Mouse (Mus musculus) forebrain, embryonic 15.5 days (tissue): ENCODE results near the gene Foxp1. TPM values are rescaled to one million over a fixed set of nuclear protein-coding genes. Genes with fewer than 3 reads are reported as not detected.

Experiments
- ATAC-seq: fragments of 200-750 bp; cut with Nextera tagmentation; replicated peaks from 2 replicates; pipeline ENCODE4 v1.8.0; 2017; ENCODE audit warnings: mild to moderate bottlenecking, moderate TSS enrichment, moderate library complexity
- H3K27ac ChIP-seq: fragments of 300-500 bp; sonication (generic); replicated peaks from 2 replicates; pipeline ENCODE4 v1.5.1; 2015; ENCODE audit warnings: mild to moderate bottlenecking, inconsistent platforms
- H3K27me3 ChIP-seq: fragments of 300-500 bp; sonication (generic); 2 replicates; pipeline ENCODE4 v1.6.1; 2015; ENCODE audit warnings: inconsistent platforms
- H3K36me3 ChIP-seq: fragments of 300-500 bp; sonication (generic); 2 replicates; pipeline ENCODE4 v1.6.1; 2015; ENCODE audit warnings: mild to moderate bottlenecking, inconsistent platforms
- H3K4me1 ChIP-seq: fragments of 300-500 bp; sonication (generic); 2 replicates; pipeline ENCODE4 v1.6.1; 2015; ENCODE audit warnings: inconsistent platforms
- H3K4me2 ChIP-seq: fragments of 300-500 bp; sonication (generic); replicated peaks from 2 replicates; pipeline ENCODE4 v1.6.1; 2015; ENCODE audit warnings: mild to moderate bottlenecking, inconsistent platforms
- H3K4me3 ChIP-seq: fragments of 300-500 bp; sonication (generic); 2 replicates; pipeline ENCODE4 v1.5.1; 2015; ENCODE audit warnings: mild to moderate bottlenecking, inconsistent platforms
- H3K9ac ChIP-seq: fragments of 300-500 bp; sonication (generic); replicated peaks from 2 replicates; pipeline ENCODE4 v1.6.1; 2015; ENCODE audit warnings: mild to moderate bottlenecking, inconsistent platforms
- H3K9me3 ChIP-seq: fragments of 300-500 bp; sonication (generic); 2 replicates; pipeline ENCODE4 v1.6.1; 2016; ENCODE audit warnings: inconsistent platforms
- WGBS: fragments of 180-500 bp; shearing (Covaris S2); methylation state at CpG from one replicate; pipeline ENCODE4 v1.1.7; 2015; ENCODE audit warnings: mixed read lengths; 5-methylcytosine and 5-hydroxymethylcytosine counted together
- polyA plus RNA-seq: library from polyadenylated mRNA; unstranded; fragments of >200 nt; fragmentation: Nextera tagmentation; extraction: Ambion mirVana; gene quantifications from 2 replicates; pipeline ENCODE4 v1.2.1, GENCODE M21; 2015

The Foxp1 gene
- polyA plus RNA-seq, 1 experiment from 2014 or later: 102 TPM

DNA sequence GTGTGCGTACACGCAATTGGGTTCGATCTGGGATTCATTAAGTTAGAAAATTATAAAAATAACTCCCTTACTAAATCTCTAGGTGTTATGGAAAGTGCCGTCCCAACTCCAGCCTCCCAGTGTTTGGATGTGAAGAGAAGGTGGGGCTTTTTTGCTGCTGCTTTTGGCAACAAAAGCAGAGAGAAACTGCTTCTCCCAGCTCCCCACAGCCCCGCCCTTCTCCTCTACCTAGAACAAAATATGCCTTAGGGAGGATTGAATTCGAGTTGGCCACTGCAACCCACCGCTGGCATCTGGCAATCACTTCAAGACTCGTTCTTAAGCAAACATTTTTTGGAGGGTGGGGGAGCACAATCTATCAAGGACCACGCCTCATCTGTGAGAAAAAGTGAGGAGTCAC, 47.5 kb downstream of the Foxp1 start:
- Histone ChIP-seq H3K27ac (no peak overlapping the region), H3K4me2 (no peak overlapping the region), H3K4me1 (peaks cover 2% of the 10 kb centered on the region; the same call in 1 of the 2 replicates), H3K27me3 (no peaks in the 10 kb centered on the region), H3K9ac (no peak overlapping the region), H3K4me3 (no peak overlapping the region), H3K9me3 (no peaks in the 10 kb centered on the region), H3K36me3 (no peaks in the 10 kb centered on the region)
- WGBS: 86% methylated on average over 9 of the region's 9 CpGs
- ATAC-seq: no peak

DNA sequence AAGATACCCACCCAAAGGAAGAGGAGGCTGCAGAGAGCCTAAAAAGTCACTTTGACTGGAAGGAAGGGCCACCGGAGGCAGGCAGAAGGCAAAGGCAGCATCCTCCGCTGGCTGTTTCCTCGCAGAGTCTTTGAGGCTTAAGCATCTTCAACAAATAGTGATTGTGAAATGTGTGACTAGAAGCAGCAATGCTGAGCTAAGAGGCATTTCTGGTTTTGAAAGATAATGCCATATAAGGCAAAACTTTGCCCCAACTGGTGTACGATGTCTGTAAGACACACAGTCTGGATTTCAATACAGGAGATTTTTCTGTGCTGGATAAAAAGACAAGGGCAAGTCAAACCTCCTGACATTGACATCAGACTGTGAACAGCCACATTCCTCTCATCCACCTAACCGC, 51.6 kb downstream of the Foxp1 start:
- no peak overlapping the region for H3K4me3 ChIP-seq
- H3K9me3 ChIP-seq: no peaks in the 10 kb centered on the region
- H3K4me1 ChIP-seq: peaks cover 16% of the 10 kb centered on the region
- H3K4me2 ChIP-seq: no peak overlapping the region
- no peaks in the 10 kb centered on the region for H3K36me3 ChIP-seq
- H3K27ac ChIP-seq: no peak overlapping the region
- 77% methylated on average over 5 of the region's 5 CpGs for WGBS
- no peak for ATAC-seq
- H3K9ac ChIP-seq: no peak overlapping the region
- no peaks in the 10 kb centered on the region; the same call in 1 of the 2 replicates for H3K27me3 ChIP-seq

DNA sequence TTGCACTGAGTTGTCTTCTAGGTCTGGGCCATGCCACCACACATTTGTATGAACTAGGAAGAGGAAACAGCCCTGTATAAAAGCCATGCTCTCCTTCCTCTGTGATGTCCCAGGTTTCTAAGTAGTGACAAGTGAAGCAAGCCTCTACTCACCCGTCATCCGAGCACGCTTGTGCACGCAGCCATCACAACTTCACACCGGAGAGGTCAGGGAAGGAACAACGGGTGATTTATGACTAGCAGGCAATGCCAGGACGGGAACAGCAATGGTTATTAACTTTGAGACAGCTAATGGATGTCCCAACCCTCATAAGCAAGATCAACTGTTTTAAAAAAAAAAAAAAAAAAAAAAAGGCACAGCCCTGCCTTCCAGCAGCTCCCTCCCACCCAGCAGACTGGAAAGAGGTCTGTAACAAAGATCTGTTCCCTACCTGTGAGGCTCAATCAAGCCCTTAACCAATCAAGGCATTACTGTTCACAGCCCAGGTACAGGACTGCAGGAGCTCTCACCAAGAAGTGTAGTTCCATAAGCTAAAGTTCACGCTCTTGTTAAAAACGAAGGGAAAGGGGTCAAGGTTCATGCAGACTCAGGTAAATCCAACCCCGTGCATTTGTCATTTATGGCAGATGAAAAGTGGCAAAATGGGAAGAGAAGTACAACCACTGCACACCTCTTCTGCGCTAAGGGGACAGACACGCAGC, 53.2 kb downstream of the Foxp1 start:
- no peak overlapping the region for H3K27ac ChIP-seq

DNA sequence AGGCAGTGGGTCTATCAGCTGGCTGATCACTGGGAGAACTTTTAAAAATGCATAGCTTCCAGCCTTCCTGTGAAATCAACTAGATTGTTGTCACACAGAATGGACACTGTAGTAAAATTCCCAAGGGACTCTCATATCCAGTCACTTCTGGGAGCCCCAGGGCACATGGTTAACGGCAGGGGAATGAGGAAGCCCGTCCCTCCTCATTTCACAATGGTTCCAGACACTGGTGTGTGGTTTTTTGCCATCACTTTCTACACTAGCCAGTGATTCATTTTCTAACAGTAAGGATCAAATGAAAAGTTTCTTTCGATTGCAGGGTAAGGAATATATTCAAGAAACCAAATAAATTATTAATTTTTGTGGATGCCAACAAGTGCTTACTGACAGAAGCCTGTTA, 54.7 kb downstream of the Foxp1 start:
- H3K9ac ChIP-seq: no peak overlapping the region
- no peak for ATAC-seq
- no peak overlapping the region for H3K4me3 ChIP-seq
- H3K4me2 ChIP-seq: no peak overlapping the region
- 63% methylated on average over 3 of the region's 3 CpGs for WGBS
- H3K27me3 ChIP-seq: no peaks in the 10 kb centered on the region; the same call in 1 of the 2 replicates
- H3K4me1 ChIP-seq: peaks cover 30% of the 10 kb centered on the region
- H3K27ac ChIP-seq: no peak overlapping the region
- H3K9me3 ChIP-seq: no peaks in the 10 kb centered on the region
- no peaks in the 10 kb centered on the region for H3K36me3 ChIP-seq

More for the DNA sequence above, 53.2 kb downstream of the Foxp1 start:
- Histone ChIP-seq H3K9me3 (no peaks in the 10 kb centered on the region), H3K36me3 (no peaks in the 10 kb centered on the region), H3K9ac (no peak overlapping the region), H3K27me3 (no peaks in the 10 kb centered on the region; the same call in 1 of the 2 replicates), H3K4me2 (no peak overlapping the region), H3K4me3 (no peak overlapping the region), H3K4me1 (peaks cover 24% of the 10 kb centered on the region)
- WGBS: 90% methylated on average over 12 of the region's 12 CpGs
- no peak for ATAC-seq

DNA sequence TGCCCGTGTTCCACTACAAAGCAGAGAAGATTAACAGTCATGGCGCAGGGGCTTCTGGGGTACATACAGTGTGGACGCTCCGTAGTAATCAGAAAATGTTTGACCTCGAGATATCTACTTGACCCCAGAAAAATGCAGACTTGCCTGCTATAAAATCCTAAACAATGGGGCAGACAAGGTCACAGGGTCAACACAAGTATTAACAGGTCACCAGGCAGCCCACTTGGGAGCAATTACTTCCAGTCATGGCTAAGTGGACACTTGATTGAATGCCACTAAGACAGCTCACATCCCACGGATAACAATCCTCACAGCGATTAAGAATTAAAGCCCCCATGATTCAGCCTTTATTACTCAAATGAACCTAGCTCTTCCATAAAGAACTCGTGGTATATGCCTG, 55.4 kb downstream of the Foxp1 start:
- no peaks in the 10 kb centered on the region; the same call in 1 of the 2 replicates for H3K27me3 ChIP-seq
- H3K9ac ChIP-seq: no peak overlapping the region
- no peaks in the 10 kb centered on the region for H3K9me3 ChIP-seq
- H3K4me2 ChIP-seq: no peak overlapping the region
- H3K36me3 ChIP-seq: no peaks in the 10 kb centered on the region
- H3K4me3 ChIP-seq: no peak overlapping the region
- no peak overlapping the region for H3K27ac ChIP-seq
- ATAC-seq: no peak
- WGBS: 28% methylated on average over 8 of the region's 8 CpGs
- H3K4me1 ChIP-seq: peaks cover 30% of the 10 kb centered on the region

DNA sequence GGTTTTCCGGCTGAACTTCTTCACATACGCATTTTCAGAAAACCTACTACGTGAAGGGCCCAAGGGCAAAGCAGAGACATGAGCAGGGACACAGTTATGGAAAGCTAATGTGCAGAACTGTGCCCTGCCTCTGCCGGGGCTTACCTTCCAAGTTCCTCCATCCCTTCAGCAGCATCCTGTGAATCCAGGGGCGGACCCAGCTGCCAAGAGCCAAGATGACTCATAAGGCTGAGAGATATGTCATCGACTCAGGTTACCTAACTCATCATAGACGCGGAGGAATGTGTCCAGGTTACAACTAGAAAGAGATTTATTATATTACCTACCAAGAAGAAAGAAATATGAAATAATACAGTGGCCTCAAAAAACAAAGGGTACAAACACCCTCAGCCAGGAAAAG, 56.2 kb downstream of the Foxp1 start:
- H3K4me1 ChIP-seq: peaks cover 30% of the 10 kb centered on the region
- no peak overlapping the region for H3K4me3 ChIP-seq
- no peaks in the 10 kb centered on the region for H3K36me3 ChIP-seq
- 85% methylated on average over 8 of the region's 8 CpGs for WGBS
- no peak for ATAC-seq
- H3K4me2 ChIP-seq: no peak overlapping the region
- no peaks in the 10 kb centered on the region for H3K9me3 ChIP-seq
- H3K9ac ChIP-seq: no peak overlapping the region
- no peak overlapping the region for H3K27ac ChIP-seq
- H3K27me3 ChIP-seq: no peaks in the 10 kb centered on the region; the same call in 1 of the 2 replicates

DNA sequence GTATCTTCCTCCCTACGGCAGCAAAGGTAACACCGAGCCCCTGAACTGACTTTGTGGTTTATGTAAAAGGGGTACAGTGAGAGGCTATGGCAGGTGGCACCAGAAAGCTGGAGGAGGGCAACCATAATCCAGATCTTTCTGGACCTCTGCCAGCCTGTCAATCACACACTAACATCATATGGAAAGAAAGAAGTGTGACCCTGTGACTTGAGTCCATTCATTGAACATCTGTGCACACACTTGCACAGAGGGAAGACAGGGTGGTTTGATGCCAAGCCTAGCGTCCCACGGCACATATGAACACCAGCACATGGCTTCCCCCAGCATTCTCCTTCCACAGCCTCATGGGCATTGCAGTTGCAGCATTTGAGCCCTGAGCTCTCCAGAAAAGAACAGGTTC, 58.1 kb downstream of the Foxp1 start:
- Histone ChIP-seq H3K4me2 (no peak overlapping the region), H3K4me1 (peaks cover 22% of the 10 kb centered on the region), H3K36me3 (no peaks in the 10 kb centered on the region), H3K4me3 (no peak overlapping the region), H3K9ac (no peak overlapping the region), H3K9me3 (no peaks in the 10 kb centered on the region), H3K27me3 (no peaks in the 10 kb centered on the region), H3K27ac (0 out of 2 replicates have a peak overlapping the region, but pooled peaks have one; percentile 36)
- WGBS: 39% methylated on average over 4 of the region's 4 CpGs
- peak; percentile 68 for ATAC-seq

DNA sequence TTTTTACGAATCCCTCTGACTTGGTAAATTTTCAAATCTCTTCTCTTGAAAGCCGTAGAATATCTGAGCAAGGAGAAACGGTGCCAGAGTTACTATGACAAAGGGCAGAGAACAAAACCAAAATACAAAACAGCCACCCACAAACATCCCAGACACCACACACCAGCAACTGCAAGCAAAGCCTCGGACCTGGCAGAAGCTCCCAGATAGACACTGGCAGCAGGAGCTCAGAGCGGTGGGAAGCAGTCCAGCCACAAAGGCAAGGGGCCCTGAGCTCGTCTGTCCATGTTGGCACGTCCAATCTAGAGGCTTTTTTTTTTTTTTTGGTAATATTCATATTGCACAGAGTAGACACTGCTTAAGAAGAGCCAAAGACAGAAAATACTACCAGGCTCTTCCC, 58.6 kb downstream of the Foxp1 start:
- no peak overlapping the region for H3K9ac ChIP-seq
- H3K4me1 ChIP-seq: peaks cover 22% of the 10 kb centered on the region
- ATAC-seq: 0 out of 2 replicates have a peak, but pooled peaks have one; percentile 48
- H3K9me3 ChIP-seq: no peaks in the 10 kb centered on the region
- H3K4me2 ChIP-seq: no peak overlapping the region
- 54% methylated on average over 7 of the region's 7 CpGs for WGBS
- no peak overlapping the region for H3K4me3 ChIP-seq
- 0 out of 2 replicates have a peak overlapping the region, but pooled peaks have one; percentile 36 for H3K27ac ChIP-seq
- H3K36me3 ChIP-seq: no peaks in the 10 kb centered on the region
- H3K27me3 ChIP-seq: no peaks in the 10 kb centered on the region

DNA sequence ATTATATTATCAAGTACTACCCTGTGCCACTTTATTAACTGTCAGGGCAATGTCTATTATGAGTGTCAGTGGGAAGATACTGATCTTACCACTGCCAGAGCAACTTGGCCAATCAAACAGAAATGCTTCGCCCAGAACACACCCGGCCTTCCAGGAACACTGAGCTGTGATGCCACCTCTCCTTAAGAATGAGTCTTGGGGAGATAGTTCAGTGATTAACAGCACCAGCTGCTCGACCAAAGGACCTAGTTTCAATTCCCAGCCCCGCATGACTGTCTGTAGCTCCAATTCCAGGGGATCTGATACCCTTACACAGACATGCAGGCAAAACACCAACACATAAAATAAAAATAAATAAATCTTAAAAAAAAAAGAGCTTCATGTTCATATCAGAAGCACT, 63.7 kb downstream of the Foxp1 start:
- 89% methylated on average over 4 of the region's 4 CpGs for WGBS

DNA sequence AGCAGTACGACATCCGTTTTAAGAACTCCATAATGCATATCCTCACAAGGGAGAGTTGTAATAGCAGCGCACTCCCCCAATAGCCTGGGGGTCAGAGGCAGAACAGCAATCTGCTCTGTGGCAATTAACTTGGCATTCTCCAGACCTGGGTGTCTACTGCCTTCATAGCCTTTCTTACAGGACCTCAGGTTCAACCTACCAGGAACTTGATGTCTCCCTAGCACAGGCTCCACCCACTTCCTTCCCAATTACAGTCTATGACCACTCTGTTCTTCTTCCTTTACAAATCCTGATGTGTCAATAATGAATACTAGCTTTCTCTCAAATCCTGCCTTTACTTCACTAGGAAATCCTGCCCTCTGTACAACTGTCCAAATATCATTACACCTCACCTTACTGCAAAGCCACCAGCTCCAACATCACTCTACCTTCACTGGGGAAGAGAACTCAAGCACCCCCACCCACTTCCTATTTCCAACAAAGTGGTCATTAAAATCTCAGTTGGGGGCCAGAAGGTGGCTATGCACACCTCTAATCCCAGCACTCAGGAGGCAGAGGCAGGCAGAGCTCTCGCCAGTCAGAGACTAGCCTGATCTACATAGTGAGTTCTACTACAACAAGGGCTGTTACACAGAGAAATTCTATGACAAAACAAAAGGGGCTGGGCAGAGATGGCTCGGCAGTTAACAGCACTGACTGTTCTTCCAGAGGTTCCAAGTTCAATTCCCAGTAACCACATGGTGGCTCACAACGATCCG, 68.6 kb downstream of the Foxp1 start:
- Histone ChIP-seq H3K4me1 (no peaks in the 10 kb centered on the region), H3K4me2 (no peak overlapping the region), H3K4me3 (no peak overlapping the region), H3K36me3 (no peaks in the 10 kb centered on the region), H3K27ac (no peak overlapping the region), H3K9me3 (no peaks in the 10 kb centered on the region), H3K27me3 (no peaks in the 10 kb centered on the region), H3K9ac (no peak overlapping the region)
- no peak for ATAC-seq
- 97% methylated on average over 7 of the region's 7 CpGs for WGBS

More for the DNA sequence above, 63.7 kb downstream of the Foxp1 start:
- H3K4me2 ChIP-seq: no peak overlapping the region
- no peaks in the 10 kb centered on the region for H3K27me3 ChIP-seq
- no peaks in the 10 kb centered on the region for H3K9me3 ChIP-seq
- no peak overlapping the region for H3K4me3 ChIP-seq
- no peak overlapping the region for H3K27ac ChIP-seq
- no peak for ATAC-seq
- H3K36me3 ChIP-seq: no peaks in the 10 kb centered on the region
- no peak overlapping the region for H3K9ac ChIP-seq
- H3K4me1 ChIP-seq: 0 out of 2 replicates have a peak, but pooled peaks cover 1% of the 10 kb centered on the region

DNA sequence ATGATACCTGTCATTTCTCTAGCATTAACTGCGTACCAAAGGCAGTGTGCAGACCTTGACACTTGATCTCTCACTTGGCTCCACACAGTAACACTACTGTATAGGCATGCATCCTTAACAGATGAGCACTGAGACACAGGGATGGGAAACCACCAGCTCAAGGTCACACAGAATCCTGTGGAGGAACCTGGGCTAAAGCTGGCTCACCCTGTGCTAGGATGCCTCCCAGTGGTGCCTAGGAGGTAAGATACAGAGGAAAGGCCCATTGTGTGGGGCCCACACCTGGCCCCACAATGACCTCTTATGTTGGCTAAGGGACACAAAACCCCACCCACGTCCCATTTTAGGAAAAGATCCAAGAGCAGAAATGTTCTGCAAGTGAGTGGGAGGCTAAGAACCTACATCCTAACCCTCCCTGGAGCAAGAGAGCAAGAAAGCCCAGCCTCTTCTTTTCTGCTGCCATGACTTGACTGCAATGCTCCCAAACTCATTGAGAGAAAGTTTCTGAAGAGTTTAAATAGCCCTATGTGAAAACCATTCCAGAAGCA, 69.8 kb downstream of the Foxp1 start:
- Histone ChIP-seq H3K4me3 (no peak overlapping the region), H3K36me3 (no peaks in the 10 kb centered on the region), H3K27me3 (no peaks in the 10 kb centered on the region), H3K9ac (no peak overlapping the region), H3K4me1 (no peaks in the 10 kb centered on the region), H3K9me3 (no peaks in the 10 kb centered on the region), H3K4me2 (no peak overlapping the region), H3K27ac (no peak overlapping the region)
- WGBS: 69% methylated on average over 2 of the region's 2 CpGs
- no peak for ATAC-seq

DNA sequence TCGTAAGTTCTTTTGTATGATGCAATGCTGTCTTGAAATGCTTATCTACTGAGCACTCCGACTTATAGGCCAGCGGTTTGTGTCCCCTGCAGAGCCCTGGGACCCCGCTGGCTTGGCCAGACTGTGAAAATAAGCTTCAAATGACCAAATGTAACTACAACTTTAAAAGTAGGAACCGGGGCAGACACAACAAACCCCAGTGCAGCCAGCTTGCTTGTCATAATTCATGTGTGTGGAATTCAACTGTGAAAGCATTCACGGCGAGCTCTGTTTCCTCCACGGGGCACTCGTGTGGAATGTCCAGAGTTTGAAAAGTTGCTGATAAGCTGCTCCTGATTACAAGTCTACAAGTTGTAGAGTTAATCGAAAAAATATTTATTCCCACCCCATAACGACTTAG, 71.0 kb downstream of the Foxp1 start:
- WGBS: 53% methylated on average over 11 of the region's 11 CpGs
- Histone ChIP-seq H3K4me3 (no peak overlapping the region), H3K9ac (no peak overlapping the region), H3K27ac (no peak overlapping the region), H3K36me3 (no peaks in the 10 kb centered on the region), H3K9me3 (no peaks in the 10 kb centered on the region), H3K4me2 (no peak overlapping the region), H3K27me3 (no peaks in the 10 kb centered on the region), H3K4me1 (no peaks in the 10 kb centered on the region)
- ATAC-seq: no peak
